Mouse (Mus musculus) liver, embryonic 14.5 days (tissue): Measurements from ENCODE around the gene Glyatl3.

ENCODE experiments used
- CTCF ChIP-seq: IDR thresholded peaks from 2 replicates; pipeline ENCODE4 v1.5.1; 2016; ENCODE audit warnings: antibody characterized with exemption, low read depth, control low read depth
- EP300 ChIP-seq: IDR thresholded peaks from 2 replicates; pipeline ENCODE4 v1.6.1; 2016; ENCODE audit warnings: antibody characterized with exemption, low read depth

GRCm38 (mm10) chr17:40885155-40885554 lies 29.0 kb downstream of the Glyatl3 start:
- TF ChIP-seq CTCF = no peak
- no peak for TF ChIP-seq EP300
